Mouse (Mus musculus) cerebellum, adult 11 months (tissue): ENCODE data around the gene Slc30a7.
A peak's percentile ranks its signal among the peaks of the same experiment; 100 is the strongest.
"Not testable (repeated sequence)": the region's sequence is repeated elsewhere in the genome, so short reads cannot be mapped to it uniquely, and the experiment has no call there.

Source experiments
- DNase-seq: peaks from one replicate; pipeline ENCODE4 v3.0.0; 2022

Slc30a7 gene

DNA sequence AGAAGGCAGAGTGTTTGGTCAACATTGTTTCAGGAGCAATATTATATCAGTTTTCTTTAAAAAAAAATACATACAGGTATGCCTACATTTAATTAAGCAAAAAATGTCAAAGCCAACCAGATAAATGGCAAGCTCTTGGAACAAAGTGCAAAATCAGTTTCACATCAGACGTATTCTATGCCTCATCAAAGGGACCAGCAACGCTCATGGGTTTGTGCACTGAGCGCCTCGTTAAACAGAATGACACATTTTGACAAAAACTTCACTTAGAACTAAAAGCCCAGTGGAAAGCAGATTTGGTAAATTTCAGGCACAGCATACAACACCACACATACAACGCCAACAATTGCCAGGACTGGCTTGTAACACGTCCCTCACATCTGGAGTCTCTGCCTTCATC, 62.8 kb downstream of the Slc30a7 start:
- no peak for DNase-seq

- DNase-seq = no peak
Measured at GRCm38 (mm10) chr3:115941464-115941863, 65.7 kb downstream of the Slc30a7 start.

- DNase-seq = no peak
Measured at GRCm38 (mm10) chr3:115940510-115940909, 66.7 kb downstream of the Slc30a7 start.

GRCm38 (mm10) chr3:115937807-115938206, 69.4 kb downstream of the Slc30a7 start:
- no peak for DNase-seq

- peak; percentile 19 for DNase-seq
Measured at GRCm38 (mm10) chr3:115936734-115937599, 70.2 kb downstream of the Slc30a7 start.

DNA sequence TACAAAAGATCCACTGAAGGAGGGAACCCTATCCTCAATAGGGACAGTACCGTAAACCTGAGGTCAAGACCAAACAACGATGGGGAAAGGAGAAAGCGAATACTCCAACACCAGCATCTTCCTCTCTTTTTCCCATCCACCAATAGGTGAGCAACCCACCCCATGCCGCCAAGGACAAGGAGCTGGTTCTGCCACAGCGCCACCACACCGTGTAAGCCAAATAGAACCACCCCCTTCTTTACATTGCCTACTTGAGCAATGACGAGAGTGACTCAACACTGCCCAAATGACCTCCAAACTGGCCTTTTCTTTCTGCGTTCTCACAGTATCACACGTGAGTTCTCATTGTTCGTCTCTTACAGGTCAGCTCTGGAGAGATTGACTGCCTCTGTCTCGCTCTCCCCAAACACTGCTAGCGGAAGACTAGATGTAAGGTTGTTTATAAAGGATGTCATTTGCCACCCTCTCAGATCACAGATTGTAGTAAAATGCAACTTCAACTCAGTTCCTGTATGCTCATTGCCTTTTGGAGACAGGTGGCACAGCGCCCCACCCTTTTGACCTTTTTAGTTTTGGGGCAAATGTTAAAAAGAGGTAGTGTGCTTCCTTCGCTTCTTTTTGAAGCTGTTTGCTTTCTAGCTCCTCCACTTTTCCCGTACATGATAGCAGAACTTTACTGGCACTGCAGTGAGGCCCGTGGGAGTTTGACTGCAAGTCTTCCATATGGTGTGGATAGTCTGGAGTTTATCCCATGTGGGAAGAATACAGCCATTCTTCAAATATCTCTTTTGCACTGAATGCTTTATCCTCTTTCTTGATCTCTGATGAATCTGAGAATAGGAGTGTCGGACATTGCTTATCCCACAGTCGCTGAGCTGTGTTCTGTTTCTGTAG, 73.7 kb downstream of the Slc30a7 start:
- no peak for DNase-seq

DNA sequence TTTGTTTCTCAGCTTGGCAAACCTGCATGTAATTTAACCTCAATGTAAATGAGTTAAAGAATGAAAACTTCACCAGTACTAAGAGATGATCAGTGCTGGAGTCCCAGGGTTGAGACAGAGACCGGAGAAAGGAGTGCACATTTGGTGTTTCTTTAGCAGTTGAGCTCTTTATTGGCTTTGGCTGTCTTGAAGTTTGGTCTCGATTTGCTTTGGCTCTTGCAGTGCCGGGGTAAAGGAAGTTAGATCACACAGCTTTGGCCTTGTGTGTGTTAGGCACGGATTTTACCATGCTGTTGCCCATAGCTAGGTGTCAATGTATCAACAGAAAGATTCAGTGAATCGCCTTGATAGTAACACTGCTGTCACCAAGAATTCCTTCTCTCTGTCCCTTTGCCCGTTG, 75.5 kb downstream of the Slc30a7 start:
- DNase-seq = no peak

DNA sequence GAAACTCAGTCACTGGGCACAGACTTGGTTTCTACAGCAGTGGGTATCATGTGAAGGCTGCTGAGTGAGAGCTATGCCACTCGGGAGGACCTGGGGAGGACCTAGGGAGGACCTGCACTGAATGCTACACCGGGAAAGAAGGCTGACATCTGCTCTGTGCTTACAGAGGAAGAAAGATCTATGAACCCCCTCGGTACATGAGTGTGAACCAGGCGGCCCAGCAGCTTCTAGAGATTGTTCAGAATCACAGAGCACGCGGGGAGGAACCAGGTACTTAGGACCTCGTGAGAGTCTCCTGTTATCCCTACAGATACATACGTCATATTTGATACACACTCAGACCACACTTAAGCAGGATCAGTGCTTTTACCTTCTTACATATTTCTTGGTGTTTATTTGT, 80.7 kb downstream of the Slc30a7 start:
- DNase-seq = no peak

- DNase-seq = no peak
Measured at GRCm38 (mm10) chr3:115924401-115925190, 82.6 kb downstream of the Slc30a7 start.

- DNase-seq = not testable (repeated sequence)
Measured at GRCm38 (mm10) chr3:115907406-115907805, 99.8 kb downstream of the Slc30a7 start.

DNA sequence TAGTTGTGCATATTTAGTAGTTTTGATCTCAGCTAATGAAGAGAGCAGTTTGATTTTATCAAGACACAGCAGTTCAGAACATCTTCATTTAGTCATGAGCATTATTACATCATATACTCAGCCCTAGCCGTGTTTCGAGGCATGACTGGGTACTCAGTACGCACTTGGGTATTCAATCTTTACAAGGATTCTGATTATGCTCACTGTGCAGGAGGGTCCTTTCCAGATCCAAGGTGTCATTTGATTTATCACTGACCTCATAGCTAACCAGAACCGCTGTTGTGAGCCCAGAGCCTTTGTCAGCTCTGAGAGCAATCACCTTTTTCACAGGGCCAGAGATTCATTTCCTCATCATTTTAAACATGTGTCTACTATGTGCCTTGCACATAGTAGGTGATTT, 101.6 kb downstream of the Slc30a7 start:
- no peak for DNase-seq

DNA sequence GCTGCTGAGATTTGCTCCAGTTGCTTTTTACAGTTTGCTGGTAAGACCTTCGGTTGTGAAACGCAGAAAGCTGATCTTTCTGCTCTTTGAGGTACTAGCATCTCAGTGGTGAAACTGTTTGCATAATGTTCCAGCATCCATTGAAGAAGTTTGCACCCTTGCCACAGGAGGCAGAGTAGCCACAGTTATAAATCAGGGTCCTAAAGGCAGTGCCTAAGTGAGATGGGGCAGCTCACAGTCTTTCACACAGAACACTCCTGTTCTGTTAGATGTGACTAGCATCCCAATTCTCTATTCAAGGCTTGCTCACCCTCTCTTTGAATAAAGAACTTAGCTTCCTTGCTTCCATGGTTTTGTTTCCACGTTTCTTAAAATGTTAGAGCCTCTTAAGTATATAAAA, 102.1 kb downstream of the Slc30a7 start:
- no peak for DNase-seq

DNA sequence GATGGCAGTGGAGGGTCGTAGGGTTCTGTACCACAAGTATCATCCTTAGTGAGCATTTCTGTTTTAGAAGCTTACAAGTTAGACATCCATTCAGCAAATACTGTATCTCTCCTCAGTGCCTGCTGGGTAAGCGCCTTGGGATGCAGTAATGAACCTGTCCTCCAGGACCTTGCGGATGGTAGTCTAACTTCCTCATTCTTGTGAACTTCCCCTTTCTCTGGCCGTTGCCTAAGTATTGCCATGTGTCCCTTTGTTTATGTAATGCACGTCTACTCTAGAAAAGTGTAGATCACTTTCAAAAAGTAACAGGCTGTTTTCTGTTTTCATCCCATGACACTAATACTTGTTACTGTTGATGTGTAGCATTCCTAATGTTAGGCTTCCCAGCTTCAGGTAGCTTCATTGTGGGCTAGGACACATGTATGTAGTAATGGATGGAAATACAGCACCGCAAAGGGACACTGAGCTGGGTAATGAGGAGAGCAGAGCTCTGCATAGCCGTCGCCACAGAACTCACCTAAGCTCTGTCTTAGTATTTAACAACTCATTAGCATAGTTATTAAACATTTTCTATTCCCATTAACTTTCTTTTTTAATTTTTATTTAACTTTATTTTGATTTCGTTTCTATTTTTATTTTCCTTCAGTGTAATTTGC, 104.8 kb downstream of the Slc30a7 start:
- DNase-seq = no peak

- no peak for DNase-seq
Measured at GRCm38 (mm10) chr3:115898354-115898948, 108.8 kb downstream of the Slc30a7 start.

- no peak for DNase-seq
Measured at GRCm38 (mm10) chr3:115893166-115893565, 114.0 kb downstream of the Slc30a7 start.

DNA sequence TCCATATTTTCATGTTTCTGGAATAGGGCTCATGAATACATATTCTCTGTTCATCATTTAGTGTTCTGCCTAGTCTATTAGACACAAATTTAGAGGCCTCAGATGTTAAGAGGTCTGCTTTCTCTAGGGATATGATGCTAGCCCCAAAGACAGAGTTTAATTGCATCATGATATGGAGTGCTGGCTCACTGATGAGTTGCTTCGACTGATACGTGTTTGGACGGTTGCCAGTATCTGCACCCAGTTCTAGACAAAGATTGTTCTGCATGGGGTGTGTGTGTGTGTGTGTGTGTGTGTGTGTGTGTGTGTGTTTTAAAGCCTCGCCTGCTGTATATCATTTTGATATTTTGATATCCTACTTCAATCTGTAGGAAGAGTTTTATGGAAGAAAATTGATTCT, 114.9 kb downstream of the Slc30a7 start:
- DNase-seq = no peak
